Mouse (Mus musculus) hindlimb bud, embryonic 11.5 days (tissue): ENCODE results near the gene 6430628N08Rik.

ENCODE experiments used
- DNase-seq: peaks from one replicate; pipeline ENCODE4 v3.0.0-alpha.2; 2012; ENCODE audit warnings: low read depth, low spot score; ENCODE audit errors: extremely low spot score

Gene 6430628N08Rik

GRCm38 (mm10) chr4:115885846-115886245, 4.6 kb upstream of the 6430628N08Rik start:
- no peak for DNase-seq

GRCm38 (mm10) chr4:115886875-115887274, 3.6 kb upstream of the 6430628N08Rik start:
- DNase-seq = no peak

- no peak for DNase-seq
These were observed 399 bp upstream of the 6430628N08Rik start for GRCm38 (mm10) chr4:115890066-115890465.

- DNase-seq = no peak
These were observed 3.8 kb downstream of the 6430628N08Rik start for GRCm38 (mm10) chr4:115894281-115894680.

- no peak for DNase-seq
These were observed 7.6 kb downstream of the 6430628N08Rik start for GRCm38 (mm10) chr4:115897901-115898631.

- peak; percentile 66 for DNase-seq
These were observed 12.4 kb downstream of the 6430628N08Rik start for GRCm38 (mm10) chr4:115902816-115903215.

- DNase-seq = no peak
These were observed 13.9 kb downstream of the 6430628N08Rik start for GRCm38 (mm10) chr4:115904375-115904774.

- DNase-seq = no peak
These were observed 15.2 kb downstream of the 6430628N08Rik start for GRCm38 (mm10) chr4:115905701-115906100.

- no peak for DNase-seq
These were observed 16.3 kb downstream of the 6430628N08Rik start for GRCm38 (mm10) chr4:115906791-115907190.

- DNase-seq = no peak
These were observed 17.5 kb downstream of the 6430628N08Rik start for GRCm38 (mm10) chr4:115907994-115908393.

GRCm38 (mm10) chr4:115908641-115909040, 18.2 kb downstream of the 6430628N08Rik start:
- no peak for DNase-seq

GRCm38 (mm10) chr4:115911586-115911985, 21.1 kb downstream of the 6430628N08Rik start:
- no peak for DNase-seq

GRCm38 (mm10) chr4:115919911-115920310, 29.4 kb downstream of the 6430628N08Rik start:
- DNase-seq = no peak

GRCm38 (mm10) chr4:115922688-115923087, 32.2 kb downstream of the 6430628N08Rik start:
- no peak for DNase-seq

- DNase-seq = no peak
These were observed 32.9 kb downstream of the 6430628N08Rik start for GRCm38 (mm10) chr4:115923262-115923880.

- DNase-seq = no peak
These were observed 37.2 kb downstream of the 6430628N08Rik start for GRCm38 (mm10) chr4:115927637-115928036.

GRCm38 (mm10) chr4:115931556-115932088, 41.2 kb downstream of the 6430628N08Rik start:
- DNase-seq = no peak

- no peak for DNase-seq
These were observed 45.5 kb downstream of the 6430628N08Rik start for GRCm38 (mm10) chr4:115935835-115936581.

- no peak for DNase-seq
These were observed 46.2 kb downstream of the 6430628N08Rik start for GRCm38 (mm10) chr4:115936646-115937045.

- DNase-seq = no peak
These were observed 46.9 kb downstream of the 6430628N08Rik start for GRCm38 (mm10) chr4:115937061-115937976.
